8 mouse cellular contexts compared by ENCODE assay signal in the genomic region with DNA sequence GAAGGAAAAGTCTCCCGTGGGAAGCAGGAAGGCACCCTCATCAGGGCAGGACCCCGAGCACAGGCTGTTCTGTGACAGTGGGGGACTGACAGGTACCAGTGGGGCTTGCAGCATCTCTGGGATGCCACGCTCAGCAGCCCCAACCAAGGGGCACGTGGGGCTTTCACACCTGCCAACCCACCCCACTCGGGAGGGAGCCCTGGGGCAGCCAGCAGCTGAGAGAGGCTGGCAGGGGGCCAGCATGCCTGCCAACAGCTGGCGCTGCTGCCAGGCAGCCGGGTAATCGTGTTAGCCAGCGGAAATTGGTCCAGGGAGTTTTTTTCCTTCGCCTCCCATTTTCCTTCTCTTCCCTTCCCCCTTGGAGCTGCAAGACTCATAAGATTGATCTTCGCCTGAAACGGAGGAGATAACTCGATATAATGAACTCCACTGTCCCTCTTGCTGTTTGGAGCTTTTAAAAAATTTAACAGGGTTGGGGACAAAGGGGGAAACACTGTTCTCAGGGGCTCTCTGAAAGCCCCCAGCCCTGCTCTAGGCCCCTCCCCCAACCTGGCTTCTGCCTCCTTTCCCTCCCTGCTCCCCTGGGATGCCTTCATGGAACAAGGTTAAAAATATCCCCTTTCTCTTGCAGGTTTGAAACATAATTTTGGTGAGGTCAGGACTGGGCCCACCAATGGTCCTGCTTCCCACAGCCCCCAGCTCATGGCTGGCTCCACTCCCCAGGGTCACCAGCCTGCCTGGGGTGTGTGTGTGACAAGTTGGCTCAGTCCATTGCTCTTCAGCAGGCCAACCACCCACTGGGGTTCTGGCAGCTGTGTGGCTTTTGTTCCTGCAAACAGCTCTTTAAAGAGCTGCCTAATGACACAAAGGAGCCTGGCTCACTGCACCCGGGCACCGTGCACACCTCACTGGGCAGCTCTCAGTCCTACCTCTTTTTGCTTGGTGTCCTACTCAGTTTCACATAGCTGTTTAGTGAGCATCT.
A peak's percentile ranks its signal among the peaks of the same experiment; 100 is the strongest.
DNase-seq lines count a peak whose midpoint lies in the region; ATAC-seq and TF ChIP-seq lines count a peak whose summit lies in the region.

No protein-coding gene starts in this region.

- H3K9me3 ChIP-seq in forebrain, embryonic 16.5 days (ENCODE audit: control insufficient read depth, low read length): no peaks in the 10 kb centered on the region

- no peak overlapping the region for H3K4me2 ChIP-seq in forebrain, embryonic 16.5 days (ENCODE audit: low read length)
- H3K4me2 ChIP-seq in myocyte (ENCODE audit: low read depth): no peak overlapping the region

- intact Hi-C loops in heart, postnatal 25 days (cut with DNase I): loop anchor here (5.0 kb wide), 1 partner anchor 91 kb away; no protein-coding TSS in a partner anchor

- WGBS in forebrain, embryonic 16.5 days: 15% methylated on average over 15 of the region's 15 CpGs

- peak; percentile 57 for ATAC-seq in forebrain, embryonic 16.5 days

- no peak overlapping the region for H3K27ac ChIP-seq in forebrain, embryonic 16.5 days (ENCODE audit: low read length)

- H3K27me3 ChIP-seq in forebrain, embryonic 16.5 days (replicated peaks; ENCODE audit: control insufficient read depth, insufficient read depth, low read length): peaks cover 12% of the 10 kb centered on the region
- peaks cover 33% of the 10 kb centered on the region for H3K27me3 ChIP-seq in myocyte (ENCODE audit: control insufficient read depth, insufficient read depth, insufficient read length)

- no peak overlapping the region for H3ac ChIP-seq in myocyte (ENCODE audit: control insufficient read depth, insufficient read length)

- DNase-seq in heart, adult 11 months: peak; percentile 94
- no peak for DNase-seq in heart, postnatal 25 days (ENCODE audit: low spot score)
- peak; percentile 9 for DNase-seq in NIH3T3 (ENCODE audit: low read depth)
- peak; percentile 15 to 24 for DNase-seq in kidney, adult 8-10 months
- no peak for DNase-seq in urinary bladder, postnatal 14 days (ENCODE audit: low spot score)
- DNase-seq in embryo, embryonic 10 days (ENCODE audit: low spot score): no peak

- H3K4me3 ChIP-seq in forebrain, embryonic 16.5 days (replicated peaks; ENCODE audit: low read length): no peak overlapping the region
- H3K4me3 ChIP-seq in myocyte: no peak overlapping the region

- no peak for TF ChIP-seq POLR2A in myocyte (IDR thresholded peaks at IDR 0.05; ENCODE audit: insufficient read length, low read depth)

- H3K9ac ChIP-seq in forebrain, embryonic 16.5 days (replicated peaks; ENCODE audit: low read depth, low read length): no peak overlapping the region

- H3K79me2 ChIP-seq in myocyte (ENCODE audit: control insufficient read depth, insufficient read depth): no peaks in the 10 kb centered on the region

- no peaks in the 10 kb centered on the region for H3K36me3 ChIP-seq in forebrain, embryonic 16.5 days (ENCODE audit: control insufficient read depth, insufficient read depth)
- H3K36me3 ChIP-seq in myocyte (ENCODE audit: control insufficient read depth, insufficient read depth): no peaks in the 10 kb centered on the region

- peaks cover 10% of the 10 kb centered on the region for H3K4me1 ChIP-seq in forebrain, embryonic 16.5 days (replicated peaks; ENCODE audit: control insufficient read depth, insufficient read depth, low read length)

TF ChIP-seq in myocyte, 11 proteins besides CTCF, POLR2A, EP300 and RAD21:
- TF ChIP-seq MYOG (IDR thresholded peaks at IDR 0.05; ENCODE audit: control insufficient read depth in 1 of 3, insufficient read depth in 1 of 3, insufficient read length in 2 of 3, low read depth in 2 of 3) (peak in 2 of 3 experiments; percentile 61 to 63), MYOD1 (IDR thresholded peaks at IDR 0.05; ENCODE audit: control insufficient read depth in 1 of 3, insufficient read length in 2 of 3, low read depth in 2 of 3) (peak in 2 of 3 experiments; percentile 54 to 70), E2F4 (IDR thresholded peaks at IDR 0.05; ENCODE audit: insufficient read depth) (no peak)

Comparison
In these comparisons a context has a peak if more than half of its experiments do, and no peak if none do; other contexts are left out.
1. DNase-seq: peak in heart, adult 11 months (single experiment), NIH3T3 (single experiment) and kidney, adult 8-10 months (2 of 2); none in heart, postnatal 25 days (single experiment), urinary bladder, postnatal 14 days (single experiment) and embryo, embryonic 10 days (single experiment).